8 mouse cellular contexts compared by ENCODE assay signal in the genomic region with DNA sequence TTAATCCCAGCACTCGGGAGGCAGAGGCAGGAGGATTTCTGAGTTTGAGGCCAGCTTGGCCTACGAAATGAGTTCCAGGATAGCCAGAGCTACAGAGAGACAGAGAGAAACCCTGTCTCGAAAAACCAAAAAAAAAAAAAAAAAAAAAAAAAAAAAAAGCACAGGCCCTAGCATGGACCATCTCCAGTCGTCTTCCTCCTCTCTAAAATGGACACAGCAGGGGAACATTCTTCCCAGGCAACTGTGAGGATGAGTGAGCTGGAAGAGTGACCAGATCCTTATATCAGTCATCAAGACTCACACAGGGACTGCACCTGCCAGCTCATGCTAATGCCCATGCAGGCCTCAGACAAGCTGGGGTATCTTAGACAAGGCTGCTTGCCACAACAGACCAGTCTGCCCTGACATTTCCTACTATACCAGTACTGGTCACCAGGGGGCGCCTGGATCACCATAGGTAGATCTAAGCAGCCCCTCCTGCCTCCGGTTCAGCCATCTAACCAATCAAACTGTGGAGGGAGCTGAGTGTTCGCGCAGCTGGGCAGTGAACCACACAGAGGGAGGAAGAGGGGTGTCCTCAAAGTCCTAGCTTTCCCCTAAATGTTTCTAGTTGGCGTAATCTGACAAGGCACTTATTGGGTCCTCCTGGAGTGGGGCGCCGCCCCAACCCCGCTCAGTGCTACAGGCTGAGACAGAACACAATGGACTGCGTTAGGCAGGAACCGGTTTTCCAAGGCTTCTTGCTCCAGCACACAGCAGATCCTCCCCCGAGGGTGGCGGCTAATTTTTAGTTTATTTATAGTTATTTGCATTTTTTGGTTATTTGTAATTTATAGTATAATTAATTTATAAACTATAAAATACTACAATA. TPM values are rescaled to one million over a fixed set of nuclear protein-coding genes. Genes with fewer than 3 reads are reported as not detected.
A peak's percentile ranks its signal among the peaks of the same experiment; 100 is the strongest.
DNase-seq lines count a peak whose midpoint lies in the region; ATAC-seq and TF ChIP-seq lines count a peak whose summit lies in the region.

No protein-coding gene starts in this region.

- no peaks in the 10 kb centered on the region for H3K79me2 ChIP-seq in MEL (ENCODE audit: control insufficient read depth, insufficient read depth, low read length, poor library complexity)

- peak overlapping the region; percentile 64 for H3K4me2 ChIP-seq in lung, embryonic 16.5 days (ENCODE audit: low read depth, low read length)

- no peak overlapping the region for H3K27ac ChIP-seq in MEL (ENCODE audit: control insufficient read depth, low read depth, low read length)
- no peak overlapping the region for H3K27ac ChIP-seq in cerebellum, adult 2 months (ENCODE audit: insufficient read depth, low read length)
- no peak overlapping the region for H3K27ac ChIP-seq in lung, embryonic 16.5 days (ENCODE audit: low read length)

- TF ChIP-seq EP300 in MEL (IDR thresholded peaks at IDR 0.05; ENCODE audit: low read depth in 1 of 2, low read length in 2 of 2), result no peak

- no peaks in the 10 kb centered on the region for H3K9me3 ChIP-seq in MEL (replicated peaks; ENCODE audit: insufficient read depth, low read length)
- no peaks in the 10 kb centered on the region for H3K9me3 ChIP-seq in lung, embryonic 16.5 days (ENCODE audit: control insufficient read depth, low read length)

- peak; percentile 84 to 95 (median 86) for TF ChIP-seq CTCF in MEL (IDR thresholded peaks at IDR 0.05 in 2 of 3, conservative IDR thresholded peaks at IDR 0.05 in 1 of 3; ENCODE audit: control insufficient read depth in 1 of 3, insufficient read depth in 1 of 3, low read depth in 2 of 3, low read length in 3 of 3, poor library complexity in 1 of 3, severe bottlenecking in 1 of 3)
- TF ChIP-seq CTCF in cerebellum, adult 2 months (IDR thresholded peaks at IDR 0.05; ENCODE audit: borderline replicate concordance, insufficient read depth, low read depth, low read length), result peak; percentile 76

- no peaks in the 10 kb centered on the region; a peak in 1 of 4 replicates for H3K36me3 ChIP-seq in MEL (ENCODE audit: control insufficient read depth in 1 of 2, insufficient read depth in 2 of 2, low read length in 2 of 2)
- H3K36me3 ChIP-seq in lung, embryonic 16.5 days (ENCODE audit: control insufficient read depth, insufficient read depth, low read length), result no peaks in the 10 kb centered on the region

- 0 out of 4 replicates have a peak overlapping the region, but pooled peaks of 1 of the 2 experiments have one; percentile 9 for H3K4me3 ChIP-seq in MEL (ENCODE audit: control insufficient read depth in 1 of 2, insufficient read depth in 1 of 2, low read depth in 2 of 2, low read length in 2 of 2)
- peak overlapping the region; percentile 53 for H3K4me3 ChIP-seq in cerebellum, adult 2 months (replicated peaks; ENCODE audit: insufficient read depth, low read depth, low read length)
- H3K4me3 ChIP-seq in lung, embryonic 16.5 days (ENCODE audit: low read length), result peak overlapping the region; percentile 41

- TF ChIP-seq RAD21 in MEL (IDR thresholded peaks at IDR 0.05; ENCODE audit: low read depth, low read length), result peak; percentile 56

- no peak for TF ChIP-seq POLR2A in MEL (IDR thresholded peaks at IDR 0.05; ENCODE audit: control insufficient read depth in 1 of 2, insufficient read depth in 1 of 2, low read depth in 1 of 2, low read length in 2 of 2, poor library complexity in 1 of 2)
- no peak for TF ChIP-seq POLR2A in cerebellum, adult 2 months (IDR thresholded peaks at IDR 0.05; ENCODE audit: borderline replicate concordance, insufficient read depth, low read length)

- H3K4me1 ChIP-seq in MEL (ENCODE audit: control insufficient read depth in 1 of 2, insufficient read depth in 2 of 2, low read length in 2 of 2), result no peaks in the 10 kb centered on the region
- no peaks in the 10 kb centered on the region for H3K4me1 ChIP-seq in cerebellum, adult 2 months (ENCODE audit: control insufficient read depth, insufficient read depth, low read length)
- no peaks in the 10 kb centered on the region for H3K4me1 ChIP-seq in lung, embryonic 16.5 days (replicated peaks; ENCODE audit: control insufficient read depth, insufficient read depth, low read length)

- H3K27me3 ChIP-seq in MEL (ENCODE audit: control insufficient read depth in 1 of 2, insufficient read depth in 2 of 2, low read length in 2 of 2), result no peaks in the 10 kb centered on the region
- H3K27me3 ChIP-seq in cerebellum, adult 2 months (ENCODE audit: control insufficient read depth, insufficient read depth, low read length), result no peaks in the 10 kb centered on the region
- H3K27me3 ChIP-seq in lung, embryonic 16.5 days (ENCODE audit: control insufficient read depth, insufficient read depth, low read depth, low read length), result no peaks in the 10 kb centered on the region

- 17% methylated on average over 16 of the region's 16 CpGs for WGBS in cerebellum, adult 2 months
- WGBS in lung, embryonic 16.5 days, result 20% methylated on average over 16 of the region's 16 CpGs

- H3K9ac ChIP-seq in MEL (ENCODE audit: control insufficient read depth, low read depth, low read length, poor library complexity, severe bottlenecking), result peak overlapping the region; percentile 14; the same call in 1 of the 2 replicates
- H3K9ac ChIP-seq in lung, embryonic 16.5 days (ENCODE audit: low read length), result peak overlapping the region; percentile 36

- peak; percentile 95 for DNase-seq in MEL (ENCODE audit: low read depth, low spot score)
- peak; percentile 89 to 93 for DNase-seq in cerebellum, adult 2 months
- DNase-seq in forelimb bud, embryonic 11.5 days (ENCODE audit: low read depth, low spot score), result peak; percentile 96
- peak; percentile 99 for DNase-seq in layer of hippocampus, adult 9-10 months (ENCODE audit: low spot score)
- DNase-seq in ovary, postnatal 14 days (ENCODE audit: low spot score), result peak; percentile 98
- peak; percentile 98 for DNase-seq in thymus, postnatal 14 days

- ATAC-seq in hematopoietic stem cell, adult 5-6 weeks (replicated peaks in 1 of 2; ENCODE audit: insufficient read depth in 1 of 2, low FRiP score in 2 of 2, low TSS enrichment in 1 of 2, low read depth in 1 of 2, poor library complexity in 2 of 2, severe bottlenecking in 2 of 2), result peak; percentile 93 to 99
- ATAC-seq in lung, embryonic 16.5 days (ENCODE audit: low read depth), result peak; percentile 98

TF ChIP-seq in MEL, 35 proteins besides CTCF, POLR2A, EP300 and RAD21:
- TF ChIP-seq ZKSCAN1 (IDR thresholded peaks at IDR 0.05; ENCODE audit: low read depth, low read length), result no peak
- TF ChIP-seq E2F4 (IDR thresholded peaks at IDR 0.05; ENCODE audit: borderline replicate concordance, low read depth, low read length), result no peak
- TF ChIP-seq POLR2AphosphoS5 (IDR thresholded peaks at IDR 0.05; ENCODE audit: borderline replicate concordance, low read depth, low read length), result no peak
- TF ChIP-seq ELF1 (IDR thresholded peaks at IDR 0.05; ENCODE audit: low read depth, low read length), result no peak
- peak; percentile 94 for TF ChIP-seq SMC3 (IDR thresholded peaks at IDR 0.05; ENCODE audit: low read depth, low read length)
- no peak for TF ChIP-seq POLR2AphosphoS2 (IDR thresholded peaks at IDR 0.05; ENCODE audit: low read length)
- TF ChIP-seq ETS1 (IDR thresholded peaks at IDR 0.05; ENCODE audit: low read depth, low read length), result no peak
- peak; percentile 27; the same call in 1 of the 2 replicates for TF ChIP-seq ZC3H11A (IDR thresholded peaks at IDR 0.05; ENCODE audit: low read depth, low read length)
- peak; percentile 19; the same call in 1 of the 2 replicates for TF ChIP-seq ZNF384 (IDR thresholded peaks at IDR 0.05; ENCODE audit: low read depth, low read length)
- no peak for TF ChIP-seq JUND (IDR thresholded peaks at IDR 0.05; ENCODE audit: low read depth, low read length)
TF ChIP-seq in MEL: peak in this region for 3.

RNA-seq across cellular contexts. Expression of gene Cngb1, which starts 51.6 kb away (rescaled TPM):
- total RNA-seq in MEL (2012; rRNA removed), result not detected in 2 replicates
- polyA plus RNA-seq in MEL (2012; ENCODE audit: insufficient read depth in 1 of 2, insufficient read length in 2 of 2, low read depth in 1 of 2, low replicate concordance in 2 of 2, missing spikeins in 1 of 2), result under 1 TPM in 1 of 2 experiments, not detected in 1; 0.03 TPM
- polyA plus RNA-seq in cerebellum, adult 2 months (2012; rRNA removed), result 0.41 and 0.54 TPM in 2 replicates
- total RNA-seq in hematopoietic stem cell, adult 5-6 weeks (2017), result 7.8 and 18.6 TPM in 2 replicates
- polyA plus RNA-seq in lung, embryonic 16.5 days (2015; fragmentation: Nextera tagmentation; extraction: Ambion mirVana), result 0.94 and 1.6 TPM in 2 replicates

RNA-seq across cellular contexts. Expression of gene Kifc3, which starts 52.2 kb away (rescaled TPM):
- total RNA-seq in MEL (2012; rRNA removed), result 9.0 and 10.6 TPM in 2 replicates
- 10 to 100 TPM in 1 of 2 experiments, not detected in 1; 19.1 TPM for polyA plus RNA-seq in MEL (2012; ENCODE audit: insufficient read depth in 1 of 2, insufficient read length in 2 of 2, low read depth in 1 of 2, low replicate concordance in 2 of 2, missing spikeins in 1 of 2)
- polyA plus RNA-seq in cerebellum, adult 2 months (2012; rRNA removed), result 49.9 and 56.8 TPM in 2 replicates
- total RNA-seq in hematopoietic stem cell, adult 5-6 weeks (2017), result 0.79 and 2.0 TPM in 2 replicates
- polyA plus RNA-seq in lung, embryonic 16.5 days (2015; fragmentation: Nextera tagmentation; extraction: Ambion mirVana), result 16.2 and 16.8 TPM in 2 replicates

RNA-seq across cellular contexts. Expression of gene Tepp, which starts 55.6 kb away (rescaled TPM):
- not detected in 2 replicates for total RNA-seq in MEL (2012; rRNA removed)
- polyA plus RNA-seq in MEL (2012; ENCODE audit: insufficient read depth in 1 of 2, insufficient read length in 2 of 2, low read depth in 1 of 2, low replicate concordance in 2 of 2, missing spikeins in 1 of 2), result not detected
- polyA plus RNA-seq in cerebellum, adult 2 months (2012; rRNA removed), result 0.18 and 0.89 TPM in 2 replicates
- not detected in 2 replicates for total RNA-seq in hematopoietic stem cell, adult 5-6 weeks (2017)
- 0.45 and 0.80 TPM in 2 replicates for polyA plus RNA-seq in lung, embryonic 16.5 days (2015; fragmentation: Nextera tagmentation; extraction: Ambion mirVana)
